In genomic region chr5:30104339-30104738, GRCm38 (mm10) we compare ENCODE assay signal across 10 mouse cellular contexts. TPM values are rescaled to one million over a fixed set of nuclear protein-coding genes. Genes with fewer than 3 reads are reported as not detected.
DNase-seq lines count a peak whose midpoint lies in the region; ATAC-seq and TF ChIP-seq lines count a peak whose summit lies in the region.
"Had no signal": no experiment of that assay in that cellular context is flagged by ENCODE, and none has a peak within 500 bp of the region (broad histone marks: within the 10 kb centered on the region; RNA-seq: fewer than 3 reads in every experiment).

No protein-coding gene starts in this region.

- H3K4me3 ChIP-seq in embryonic facial prominence, embryonic 15.5 days (replicated peaks): peak overlapping the region; percentile 51
- H3K4me3 ChIP-seq in hindbrain, embryonic 16.5 days (ENCODE audit: low read length): peak overlapping the region; percentile 75
- H3K4me3 ChIP-seq in liver, adult 2 months (ENCODE audit: insufficient read depth, low read depth, low read length): no peak overlapping the region
- peak overlapping the region; percentile 56 for H3K4me3 ChIP-seq in midbrain, postnatal 0 days (ENCODE audit: low read depth, low read length)

- H3K9ac ChIP-seq in embryonic facial prominence, embryonic 15.5 days: no peak overlapping the region
- H3K9ac ChIP-seq in hindbrain, embryonic 16.5 days (ENCODE audit: low read depth, low read length): no peak overlapping the region
- no peak overlapping the region for H3K9ac ChIP-seq in liver, adult 2 months (ENCODE audit: low read depth, low read length)
- no peak overlapping the region for H3K9ac ChIP-seq in midbrain, postnatal 0 days (replicated peaks; ENCODE audit: low read length, poor library complexity, severe bottlenecking)
- H3K9ac ChIP-seq: liver, embryonic 13.5 days had no signal

- H3K4me2 ChIP-seq in embryonic facial prominence, embryonic 15.5 days (replicated peaks): peak overlapping the region; percentile 88
- H3K4me2 ChIP-seq in hindbrain, embryonic 16.5 days (ENCODE audit: low read length): peak overlapping the region; percentile 96
- peak overlapping the region; percentile 99 for H3K4me2 ChIP-seq in midbrain, postnatal 0 days (ENCODE audit: low read depth, low read length, poor library complexity, severe bottlenecking)

- no peak for TF ChIP-seq POLR2A in liver, adult 2 months (IDR thresholded peaks at IDR 0.05; ENCODE audit: extremely low read depth, insufficient read depth, low read length)

- WGBS in embryonic facial prominence, embryonic 15.5 days: 4% methylated on average over 12 of the region's 12 CpGs
- WGBS in hindbrain, embryonic 16.5 days: 2% methylated on average over 12 of the region's 12 CpGs
- 9% methylated on average over 12 of the region's 12 CpGs for WGBS in liver, adult 2 months
- 3% methylated on average over 12 of the region's 12 CpGs for whole genome bisulfite sequencing in midbrain, postnatal 0 days

- H3K27ac ChIP-seq in embryonic facial prominence, embryonic 15.5 days (replicated peaks): no peak overlapping the region
- no peak overlapping the region for H3K27ac ChIP-seq in hindbrain, embryonic 16.5 days (ENCODE audit: low read depth, low read length)
- no peak overlapping the region for H3K27ac ChIP-seq in liver, adult 2 months (replicated peaks; ENCODE audit: insufficient read depth, low read depth, low read length)
- H3K27ac ChIP-seq in midbrain, postnatal 0 days (ENCODE audit: low read depth, low read length): no peak overlapping the region
- H3K27ac ChIP-seq: liver, embryonic 13.5 days had no signal

- ATAC-seq in embryonic facial prominence, embryonic 15.5 days (ENCODE audit: insufficient number of reproducible peaks, low FRiP score, low TSS enrichment, low read depth): no peak
- peak; percentile 14; the same call in 1 of the 2 replicates for ATAC-seq in hindbrain, embryonic 16.5 days
- no peak for ATAC-seq in midbrain, postnatal 0 days (ENCODE audit: low FRiP score)
- no peak for ATAC-seq in monocyte, adult 5-6 weeks (replicated peaks; ENCODE audit: insufficient number of reproducible peaks, low FRiP score, low TSS enrichment, poor library complexity, severe bottlenecking)

- H3K36me3 ChIP-seq in embryonic facial prominence, embryonic 15.5 days: no peaks in the 10 kb centered on the region
- no peaks in the 10 kb centered on the region for H3K36me3 ChIP-seq in hindbrain, embryonic 16.5 days (ENCODE audit: control insufficient read depth, insufficient read depth, low read length)
- no peaks in the 10 kb centered on the region for H3K36me3 ChIP-seq in liver, adult 2 months (ENCODE audit: control insufficient read depth, insufficient read depth, low read length)
- H3K36me3 ChIP-seq in midbrain, postnatal 0 days (ENCODE audit: insufficient read depth, low read length): no peaks in the 10 kb centered on the region
- H3K36me3 ChIP-seq: liver, embryonic 13.5 days had no signal

- peak; percentile 83 for TF ChIP-seq CTCF in liver, adult 2 months (IDR thresholded peaks at IDR 0.05; ENCODE audit: low read depth, low read length)
- peak; percentile 79 for TF ChIP-seq CTCF in midbrain, postnatal 0 days (IDR thresholded peaks at IDR 0.05)

- H3K4me1 ChIP-seq in embryonic facial prominence, embryonic 15.5 days: peaks cover 21% of the 10 kb centered on the region
- H3K4me1 ChIP-seq in hindbrain, embryonic 16.5 days (ENCODE audit: control insufficient read depth, insufficient read depth, low read depth, low read length): peaks cover 28% of the 10 kb centered on the region
- H3K4me1 ChIP-seq in liver, adult 2 months (ENCODE audit: control insufficient read depth, insufficient read depth, low read length): peaks cover 2% of the 10 kb centered on the region; the same call in 1 of the 2 replicates
- H3K4me1 ChIP-seq in midbrain, postnatal 0 days (ENCODE audit: insufficient read depth, low read length): peaks cover 9% of the 10 kb centered on the region; the same call in 1 of the 2 replicates

- peak; percentile 59 for DNase-seq in kidney, adult 18-20 months
- no peak for DNase-seq in kidney, adult 11 months
- peak; percentile 83 for DNase-seq in R1 (ENCODE audit: low read depth, low spot score)
- DNase-seq in liver, adult 2 months (ENCODE audit: extremely low read depth, low read depth, low spot score): no peak
- peak; percentile 76 for DNase-seq in midbrain, postnatal 0 days (ENCODE audit: low spot score)
- DNase-seq: liver, embryonic 13.5 days had no signal

- no peaks in the 10 kb centered on the region for H3K79me2 ChIP-seq in liver, adult 2 months (ENCODE audit: control insufficient read depth, insufficient read depth, low read length)

- H3K27me3 ChIP-seq in embryonic facial prominence, embryonic 15.5 days: peaks cover 53% of the 10 kb centered on the region
- peaks cover 4% of the 10 kb centered on the region for H3K27me3 ChIP-seq in hindbrain, embryonic 16.5 days (replicated peaks; ENCODE audit: control insufficient read depth, insufficient read depth, low read length)
- peaks cover 13% of the 10 kb centered on the region for H3K27me3 ChIP-seq in liver, adult 2 months (ENCODE audit: control insufficient read depth, insufficient read depth, low read length)
- H3K27me3 ChIP-seq in midbrain, postnatal 0 days (ENCODE audit: insufficient read depth, low read length): no peaks in the 10 kb centered on the region

- no peaks in the 10 kb centered on the region for H3K9me3 ChIP-seq in embryonic facial prominence, embryonic 15.5 days (replicated peaks)
- H3K9me3 ChIP-seq in hindbrain, embryonic 16.5 days (ENCODE audit: control insufficient read depth, low read length): no peaks in the 10 kb centered on the region
- no peaks in the 10 kb centered on the region for H3K9me3 ChIP-seq in midbrain, postnatal 0 days (ENCODE audit: low read length)

RNA-seq across cellular contexts. Expression of gene Garem2, which starts 0.6 kb away (rescaled TPM):
- polyA plus RNA-seq in embryonic facial prominence, embryonic 15.5 days (2015; fragmentation: Nextera tagmentation; extraction: Ambion mirVana): 0.87 and 1.00 TPM in 2 replicates
- 8.6 and 11.8 TPM in 2 replicates for polyA plus RNA-seq in hindbrain, embryonic 16.5 days (2015; fragmentation: Nextera tagmentation; extraction: Ambion mirVana)
- not detected in 2 replicates for total RNA-seq in liver, adult 2 months (2014; rRNA removed)
- polyA plus RNA-seq in liver, adult 2 months (2012; rRNA removed): not detected in 2 replicates
- 18.1 and 20.6 TPM in 2 replicates for total RNA-seq in midbrain, postnatal 0 days (2014; rRNA removed)
- polyA plus RNA-seq in midbrain, postnatal 0 days (2015; fragmentation: Nextera tagmentation; extraction: Ambion mirVana): 8.9 and 9.9 TPM in 2 replicates
- total RNA-seq in monocyte, adult 5-6 weeks (2017): not detected in 3 replicates

RNA-seq across cellular contexts. Expression of gene 3110082J24Rik, which starts 1.5 kb away (rescaled TPM):
- not detected in 2 replicates for polyA plus RNA-seq in embryonic facial prominence, embryonic 15.5 days (2015; fragmentation: Nextera tagmentation; extraction: Ambion mirVana)
- polyA plus RNA-seq in hindbrain, embryonic 16.5 days (2015; fragmentation: Nextera tagmentation; extraction: Ambion mirVana): 3.5 and 4.6 TPM in 2 replicates
- total RNA-seq in liver, adult 2 months (2014; rRNA removed): not detected in 2 replicates
- not detected in 2 replicates for polyA plus RNA-seq in liver, adult 2 months (2012; rRNA removed)
- 3.3 and 4.3 TPM in 2 replicates for total RNA-seq in midbrain, postnatal 0 days (2014; rRNA removed)
- polyA plus RNA-seq in midbrain, postnatal 0 days (2015; fragmentation: Nextera tagmentation; extraction: Ambion mirVana): 2.6 and 3.8 TPM in 2 replicates
- total RNA-seq in monocyte, adult 5-6 weeks (2017): not detected in 3 replicates
- total RNA-seq: adrenal gland, postnatal 4 days had no signal
- polyA plus RNA-seq: liver, embryonic 13.5 days had no signal

RNA-seq across cellular contexts. Expression of gene Tyms, which starts 30.9 kb away (rescaled TPM):
- 200 and 215 TPM in 2 replicates for polyA plus RNA-seq in embryonic facial prominence, embryonic 15.5 days (2015; fragmentation: Nextera tagmentation; extraction: Ambion mirVana)
- polyA plus RNA-seq in hindbrain, embryonic 16.5 days (2015; fragmentation: Nextera tagmentation; extraction: Ambion mirVana): 39.4 and 48.8 TPM in 2 replicates
- 8.9 and 14.6 TPM in 2 replicates for total RNA-seq in liver, adult 2 months (2014; rRNA removed)
- polyA plus RNA-seq in liver, adult 2 months (2012; rRNA removed): 13.9 and 14.1 TPM in 2 replicates
- 9.1 and 11.3 TPM in 2 replicates for total RNA-seq in midbrain, postnatal 0 days (2014; rRNA removed)
- 17.8 and 21.2 TPM in 2 replicates for polyA plus RNA-seq in midbrain, postnatal 0 days (2015; fragmentation: Nextera tagmentation; extraction: Ambion mirVana)
- total RNA-seq in monocyte, adult 5-6 weeks (2017): 4.6 to 6.0 TPM (median 5.5 TPM) in 3 replicates

RNA-seq across cellular contexts. Expression of gene Hadha, which starts 50.6 kb away (rescaled TPM):
- polyA plus RNA-seq in embryonic facial prominence, embryonic 15.5 days (2015; fragmentation: Nextera tagmentation; extraction: Ambion mirVana): 123 TPM in 2 replicates
- 75.3 and 79.1 TPM in 2 replicates for polyA plus RNA-seq in hindbrain, embryonic 16.5 days (2015; fragmentation: Nextera tagmentation; extraction: Ambion mirVana)
- 218 and 239 TPM in 2 replicates for total RNA-seq in liver, adult 2 months (2014; rRNA removed)
- 106 and 124 TPM in 2 replicates for polyA plus RNA-seq in liver, adult 2 months (2012; rRNA removed)
- 42.3 and 54.1 TPM in 2 replicates for total RNA-seq in midbrain, postnatal 0 days (2014; rRNA removed)
- 58.7 and 59.8 TPM in 2 replicates for polyA plus RNA-seq in midbrain, postnatal 0 days (2015; fragmentation: Nextera tagmentation; extraction: Ambion mirVana)
- total RNA-seq in monocyte, adult 5-6 weeks (2017): 103 to 133 TPM (median 113 TPM) in 3 replicates

RNA-seq across cellular contexts. Expression of gene Hadhb, which starts 50.7 kb away (rescaled TPM):
- 128 and 140 TPM in 2 replicates for polyA plus RNA-seq in embryonic facial prominence, embryonic 15.5 days (2015; fragmentation: Nextera tagmentation; extraction: Ambion mirVana)
- polyA plus RNA-seq in hindbrain, embryonic 16.5 days (2015; fragmentation: Nextera tagmentation; extraction: Ambion mirVana): 66.4 and 70.4 TPM in 2 replicates
- total RNA-seq in liver, adult 2 months (2014; rRNA removed): 252 and 270 TPM in 2 replicates
- 137 and 138 TPM in 2 replicates for polyA plus RNA-seq in liver, adult 2 months (2012; rRNA removed)
- 49.9 and 56.8 TPM in 2 replicates for total RNA-seq in midbrain, postnatal 0 days (2014; rRNA removed)
- 41.1 and 47.0 TPM in 2 replicates for polyA plus RNA-seq in midbrain, postnatal 0 days (2015; fragmentation: Nextera tagmentation; extraction: Ambion mirVana)
- total RNA-seq in monocyte, adult 5-6 weeks (2017): 86.5 to 145 TPM (median 87.3 TPM) in 3 replicates

Comparison
In these comparisons a context has a peak if more than half of its experiments do, and no peak if none do; other contexts are left out.
1. DNase-seq: peak in kidney, adult 18-20 months (single experiment), R1 (single experiment) and midbrain, postnatal 0 days (single experiment); none in kidney, adult 11 months (single experiment) and liver, adult 2 months (single experiment).
2. Peak in every context shown above with its lines, with median percentiles within 50 percentile points of each other: H3K4me2 ChIP-seq.